Mouse (Mus musculus): Measurements from ENCODE around the gene Ly6g6c. TPM values are rescaled to one million over a fixed set of nuclear protein-coding genes. Genes with fewer than 3 reads are reported as not detected.
"Not testable (repeated sequence)": the region's sequence is repeated elsewhere in the genome, so short reads cannot be mapped to it uniquely, and the experiment has no call there.

Gene Ly6g6c
- polyA plus RNA-seq, 1 experiment: 9.3 TPM

DNA sequence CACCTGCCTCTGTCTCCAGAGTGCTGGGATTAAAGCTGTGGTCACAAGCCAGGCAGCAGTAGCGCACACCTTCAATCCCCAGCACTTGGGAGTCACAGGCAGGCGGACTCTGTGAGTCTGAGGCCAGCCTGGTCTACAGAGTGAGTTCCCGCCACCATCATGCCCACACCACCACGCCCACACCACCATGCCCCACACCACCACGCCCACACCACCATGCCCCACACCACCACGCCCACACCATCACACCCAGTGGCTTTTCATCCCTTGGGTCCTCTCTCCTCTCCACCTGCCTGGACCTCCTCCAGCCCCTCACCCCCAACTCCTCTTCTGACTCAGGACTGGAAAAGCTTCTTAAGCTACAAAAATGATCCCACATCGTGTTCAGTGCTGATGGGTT, 33.3 kb upstream of the Ly6g6c start:
- no peaks in the 10 kb centered on the region; the same call in 1 of the 2 replicates for H3K4me1 ChIP-seq (ENCODE audit: control insufficient read depth, insufficient read depth, insufficient read length, low read length)
- no peak overlapping the region for H3K4me3 ChIP-seq (ENCODE audit: low read depth, low read length)
- no peaks in the 10 kb centered on the region for H3K27me3 ChIP-seq (ENCODE audit: control insufficient read depth, insufficient read depth, low read length)
- no peaks in the 10 kb centered on the region for H3K36me3 ChIP-seq (ENCODE audit: control insufficient read depth, insufficient read depth, low read length)
- no peak overlapping the region for H3K27ac ChIP-seq (ENCODE audit: insufficient read depth, low read depth, low read length)
- no peak for TF ChIP-seq CTCF (IDR thresholded peaks at IDR 0.05; ENCODE audit: extremely low read depth, insufficient read length, insufficient replicate concordance, low read depth, low read length)
- TF ChIP-seq POLR2A (IDR thresholded peaks at IDR 0.05; ENCODE audit: low read depth, low read length): no peak
- WGBS: 57% methylated on average over 5 of the region's 7 CpGs

DNA sequence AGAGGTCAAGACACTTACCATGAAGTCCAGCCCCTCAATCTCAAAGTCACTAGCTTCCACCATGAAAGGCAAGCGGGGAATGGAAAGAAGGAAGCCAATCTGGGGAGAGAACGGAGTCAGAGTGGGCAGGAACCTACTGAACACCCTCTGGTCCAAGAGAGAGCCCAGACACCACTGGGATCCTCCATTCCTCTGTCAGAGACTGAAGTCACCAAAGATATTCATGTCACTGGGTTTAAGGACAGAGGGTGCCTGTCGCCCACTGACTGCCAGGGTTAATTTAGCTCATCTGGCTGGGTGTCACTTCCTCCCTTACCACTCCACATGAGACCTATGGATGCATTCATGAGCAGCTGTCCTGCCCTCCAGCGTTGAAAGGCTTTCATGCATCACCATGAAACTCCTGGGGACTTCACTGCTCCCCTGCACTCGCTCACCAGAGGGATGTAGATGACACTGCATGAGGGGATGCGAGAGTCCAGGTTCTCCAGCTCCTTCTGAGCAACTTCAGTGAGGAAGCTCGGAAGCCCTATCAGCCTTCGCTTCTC, 32.8 kb upstream of the Ly6g6c start:
- Histone ChIP-seq H3K36me3 (ENCODE audit: control insufficient read depth, insufficient read depth, low read length) (no peaks in the 10 kb centered on the region), H3K27ac (ENCODE audit: insufficient read depth, low read depth, low read length) (no peak overlapping the region), H3K27me3 (ENCODE audit: control insufficient read depth, insufficient read depth, low read length) (no peaks in the 10 kb centered on the region), H3K4me1 (ENCODE audit: control insufficient read depth, insufficient read depth, insufficient read length, low read length) (no peaks in the 10 kb centered on the region; the same call in 1 of the 2 replicates), H3K4me3 (ENCODE audit: low read depth, low read length) (no peak overlapping the region)
- WGBS: 71% methylated on average over 8 of the region's 8 CpGs
- no peak for TF ChIP-seq CTCF (IDR thresholded peaks at IDR 0.05; ENCODE audit: extremely low read depth, insufficient read length, insufficient replicate concordance, low read depth, low read length)
- TF ChIP-seq POLR2A (IDR thresholded peaks at IDR 0.05; ENCODE audit: low read depth, low read length): no peak

- H3K27ac ChIP-seq (ENCODE audit: insufficient read depth, low read depth, low read length); H3K36me3 ChIP-seq (ENCODE audit: control insufficient read depth, insufficient read depth, low read length); H3K4me1 ChIP-seq (ENCODE audit: control insufficient read depth, insufficient read depth, insufficient read length, low read length); H3K27me3 ChIP-seq (ENCODE audit: control insufficient read depth, insufficient read depth, low read length); H3K4me3 ChIP-seq (ENCODE audit: low read depth, low read length): not testable (repeated sequence)
- 60% methylated on average over 1 of the region's 1 CpGs for WGBS
Observed at GRCm38 (mm10) chr17:35033703-35034102, 31.5 kb upstream of the Ly6g6c start.

GRCm38 (mm10) chr17:35034896-35035295, 30.3 kb upstream of the Ly6g6c start:
- H3K27ac ChIP-seq (ENCODE audit: insufficient read depth, low read depth, low read length): no peak overlapping the region
- no peak for TF ChIP-seq POLR2A (IDR thresholded peaks at IDR 0.05; ENCODE audit: low read depth, low read length)
- no peak for TF ChIP-seq CTCF (IDR thresholded peaks at IDR 0.05; ENCODE audit: extremely low read depth, insufficient read length, insufficient replicate concordance, low read depth, low read length)
- 39% methylated on average over 6 of the region's 6 CpGs for WGBS

DNA sequence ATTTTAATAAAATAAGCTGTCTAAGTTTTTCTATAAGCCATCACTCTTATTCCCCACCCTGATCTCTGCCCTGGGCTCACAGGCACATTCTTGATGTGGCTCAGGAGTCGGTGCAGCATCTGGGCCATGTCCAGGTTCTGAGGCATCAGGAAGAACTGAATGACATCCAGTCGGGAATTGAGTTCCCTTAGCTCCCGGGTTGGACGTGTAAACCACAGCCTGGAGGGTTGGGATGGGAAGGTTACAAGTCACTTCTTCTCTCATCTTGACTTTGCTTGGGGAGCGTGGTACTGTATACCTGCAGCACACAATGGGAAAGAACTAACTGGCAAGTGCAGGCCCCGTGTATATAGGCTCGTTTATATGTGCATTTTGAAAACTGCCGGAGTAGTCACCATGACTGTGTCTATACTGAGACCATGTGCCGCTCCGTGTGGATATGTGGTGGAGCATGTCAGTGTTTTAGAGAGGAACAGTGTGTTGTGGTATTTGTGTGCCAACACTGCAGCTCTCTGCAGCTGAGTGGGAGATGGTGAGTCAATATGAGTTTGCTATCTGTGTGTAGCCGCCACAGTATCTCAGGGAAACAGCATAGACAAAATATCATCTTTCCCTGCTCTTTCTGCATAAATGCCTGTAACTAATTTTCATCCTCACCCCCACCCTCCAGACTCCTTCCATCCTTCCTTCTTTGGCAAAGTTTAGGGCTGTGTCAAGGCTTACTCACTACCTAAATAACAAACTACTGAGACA, 25.9 kb upstream of the Ly6g6c start:
- no peaks in the 10 kb centered on the region for H3K4me1 ChIP-seq (ENCODE audit: control insufficient read depth, insufficient read depth, insufficient read length, low read length)
- H3K27ac ChIP-seq (ENCODE audit: insufficient read depth, low read depth, low read length): no peak overlapping the region
- no peak for TF ChIP-seq POLR2A (IDR thresholded peaks at IDR 0.05; ENCODE audit: low read depth, low read length)
- no peak for TF ChIP-seq CTCF (IDR thresholded peaks at IDR 0.05; ENCODE audit: extremely low read depth, insufficient read length, insufficient replicate concordance, low read depth, low read length)
- H3K4me3 ChIP-seq (ENCODE audit: low read depth, low read length): no peak overlapping the region
- H3K36me3 ChIP-seq (ENCODE audit: control insufficient read depth, insufficient read depth, low read length): no peaks in the 10 kb centered on the region
- H3K27me3 ChIP-seq (ENCODE audit: control insufficient read depth, insufficient read depth, low read length): no peaks in the 10 kb centered on the region
- 89% methylated on average over 11 of the region's 11 CpGs for WGBS

More at GRCm38 (mm10) chr17:35034896-35035295, 30.3 kb upstream of the Ly6g6c start:
- no peaks in the 10 kb centered on the region; the same call in 1 of the 2 replicates for H3K4me1 ChIP-seq (ENCODE audit: control insufficient read depth, insufficient read depth, insufficient read length, low read length)
- H3K36me3 ChIP-seq (ENCODE audit: control insufficient read depth, insufficient read depth, low read length): no peaks in the 10 kb centered on the region
- H3K4me3 ChIP-seq (ENCODE audit: low read depth, low read length): no peak overlapping the region
- no peaks in the 10 kb centered on the region for H3K27me3 ChIP-seq (ENCODE audit: control insufficient read depth, insufficient read depth, low read length)

DNA sequence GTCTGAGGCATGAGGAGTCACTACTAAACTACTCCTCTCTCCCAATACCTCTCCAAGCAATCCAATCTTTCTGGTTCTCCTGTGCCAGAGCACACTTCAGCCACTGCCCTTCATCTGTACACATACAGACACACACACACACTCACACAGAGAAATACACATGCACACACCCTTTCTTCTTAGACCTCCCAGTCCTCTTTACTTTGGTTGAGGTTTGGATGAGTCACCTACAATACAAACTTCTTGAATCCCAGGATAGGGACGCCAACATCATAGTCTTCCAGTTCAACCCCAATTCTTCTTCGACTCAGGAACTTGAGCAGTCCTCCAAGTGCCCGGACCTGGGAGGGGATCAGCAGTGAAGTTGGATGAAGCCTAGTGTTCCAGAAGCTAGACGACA, 21.4 kb upstream of the Ly6g6c start:
- Histone ChIP-seq H3K27me3 (ENCODE audit: control insufficient read depth, insufficient read depth, low read length) (no peaks in the 10 kb centered on the region), H3K27ac (ENCODE audit: insufficient read depth, low read depth, low read length) (no peak overlapping the region), H3K4me3 (ENCODE audit: low read depth, low read length) (no peak overlapping the region), H3K4me1 (ENCODE audit: control insufficient read depth, insufficient read depth, insufficient read length, low read length) (peaks cover 15% of the 10 kb centered on the region), H3K36me3 (ENCODE audit: control insufficient read depth, insufficient read depth, low read length) (no peaks in the 10 kb centered on the region)
- TF ChIP-seq POLR2A (IDR thresholded peaks at IDR 0.05; ENCODE audit: low read depth, low read length) (no peak), CTCF (IDR thresholded peaks at IDR 0.05; ENCODE audit: extremely low read depth, insufficient read length, insufficient replicate concordance, low read depth, low read length) (no peak)
- WGBS: 77% methylated on average over 4 of the region's 4 CpGs

- 61% methylated on average over 7 of the region's 7 CpGs for WGBS
- H3K27ac ChIP-seq (ENCODE audit: insufficient read depth, low read depth, low read length): peak overlapping the region; percentile 7; the same call in 1 of the 2 replicates
- H3K27me3 ChIP-seq (ENCODE audit: control insufficient read depth, insufficient read depth, low read length): no peaks in the 10 kb centered on the region
- H3K4me1 ChIP-seq (ENCODE audit: control insufficient read depth, insufficient read depth, insufficient read length, low read length): peaks cover 21% of the 10 kb centered on the region
- TF ChIP-seq POLR2A (IDR thresholded peaks at IDR 0.05; ENCODE audit: low read depth, low read length) (no peak), CTCF (IDR thresholded peaks at IDR 0.05; ENCODE audit: extremely low read depth, insufficient read length, insufficient replicate concordance, low read depth, low read length) (no peak)
- H3K4me3 ChIP-seq (ENCODE audit: low read depth, low read length): no peak overlapping the region
- H3K36me3 ChIP-seq (ENCODE audit: control insufficient read depth, insufficient read depth, low read length): no peaks in the 10 kb centered on the region
Observed at GRCm38 (mm10) chr17:35044904-35045806, 20.0 kb upstream of the Ly6g6c start.
